Mouse (Mus musculus) retina, adult 2 months (tissue): ENCODE data around the gene Fbxw17.
"Not testable (repeated sequence)": the region's sequence is repeated elsewhere in the genome, so short reads cannot be mapped to it uniquely, and the experiment has no call there.

Source experiments
- DNase-seq: peaks from one replicate; pipeline ENCODE4 v3.0.0-alpha.2; 2012; ENCODE audit warnings: low read depth, low spot score

Fbxw17 gene

DNA sequence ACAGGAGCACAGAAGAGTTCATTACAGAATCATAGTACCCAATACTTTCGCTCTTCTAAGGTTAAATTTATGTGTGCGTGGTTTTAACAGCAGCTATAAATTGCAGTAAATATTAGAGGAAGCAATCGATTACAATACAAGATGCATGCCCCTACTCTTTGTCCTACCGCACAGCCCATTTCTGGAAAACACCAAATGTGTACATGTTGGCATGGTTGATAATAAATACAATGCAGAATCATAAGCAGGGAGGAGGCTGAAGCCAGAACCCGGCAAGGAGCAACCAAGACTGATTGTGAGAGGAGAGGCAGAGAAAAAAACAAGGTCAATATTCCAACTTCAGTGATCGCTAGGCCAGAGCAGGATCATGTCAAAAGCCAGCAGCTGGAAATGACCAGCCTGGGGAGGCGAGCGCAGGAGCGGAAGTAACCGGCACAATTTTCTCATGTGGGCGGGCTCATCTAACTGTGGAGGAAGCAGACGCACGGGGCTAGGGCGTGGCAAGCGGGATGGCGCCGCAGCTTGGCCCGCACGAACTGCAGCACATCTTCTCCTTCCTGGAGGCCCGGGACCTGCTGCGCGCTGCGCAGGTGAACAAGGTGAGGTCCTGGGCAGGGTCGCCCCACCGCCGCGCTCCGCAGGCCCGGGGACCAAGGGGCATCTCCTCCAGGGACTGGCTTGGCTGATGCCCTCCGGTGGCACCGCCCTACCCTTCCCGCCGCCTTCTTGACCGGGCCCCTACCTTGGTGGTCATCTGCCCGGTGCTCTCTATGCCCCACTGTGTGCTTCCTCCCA is at the start of gene Fbxw17:
Gene Fbxw17, plus strand, starts transcription at position 476 of the 795 bp plus-strand sequence.
- DNase-seq = peak; percentile 38

GRCm38 (mm10) chr13:50372934-50373705 is 44.5 kb upstream of the Fbxw17 start:
- not testable (repeated sequence) for DNase-seq

- not testable (repeated sequence) for DNase-seq
These were observed 28.5 kb upstream of the Fbxw17 start for GRCm38 (mm10) chr13:50389146-50389545.

GRCm38 (mm10) chr13:50418421-50418820 is 757 bp downstream of the Fbxw17 start:
- no peak for DNase-seq

DNA sequence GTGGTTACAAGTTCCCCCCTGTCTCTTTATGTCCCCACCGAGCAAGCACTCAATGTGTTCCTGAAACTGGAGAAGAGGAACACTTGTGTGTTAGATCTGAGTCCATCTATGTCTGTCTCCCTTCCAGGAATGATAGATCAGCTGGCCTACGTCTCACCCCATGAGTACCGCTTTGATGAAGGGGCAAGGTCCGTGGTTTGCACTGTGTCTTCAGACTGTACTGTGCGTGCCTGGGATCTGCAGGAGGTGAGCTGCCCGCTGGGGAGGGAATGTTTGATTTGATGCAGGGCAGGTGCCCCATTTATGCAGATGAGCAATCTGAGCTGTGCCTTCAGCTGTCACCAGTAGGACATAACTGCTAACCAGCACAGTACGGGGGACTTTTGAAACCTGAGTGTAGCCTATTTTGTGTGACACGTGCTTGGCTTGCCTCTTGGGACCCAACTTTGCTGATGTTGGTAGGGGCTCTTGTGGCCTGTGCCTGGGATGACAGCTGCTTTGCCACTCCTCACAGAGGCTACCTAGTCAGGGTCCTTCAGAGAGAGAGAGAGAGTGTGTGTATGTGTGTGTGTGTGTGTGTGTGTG is 6.1 kb downstream of the Fbxw17 start:
- DNase-seq = no peak

DNA sequence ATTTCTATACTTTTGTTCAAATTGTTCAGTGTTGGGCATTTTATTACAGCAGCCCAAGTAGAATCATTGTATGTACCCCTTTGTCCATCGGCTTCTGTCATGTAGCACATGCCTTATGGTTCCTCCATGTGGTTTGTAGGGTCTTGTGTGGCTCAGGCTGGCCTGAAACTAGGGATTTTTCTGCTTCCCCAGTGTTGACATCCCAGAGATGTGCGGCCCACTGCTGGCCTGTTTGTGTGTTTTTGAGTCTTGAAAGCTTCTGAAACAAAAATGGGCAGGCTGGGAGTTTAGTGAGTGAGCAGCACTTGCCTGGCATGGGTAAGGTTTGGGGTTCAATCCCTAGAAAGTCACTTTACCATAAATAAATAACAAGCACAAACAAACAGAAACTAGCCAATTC is 6.9 kb downstream of the Fbxw17 start:
- no peak for DNase-seq

- DNase-seq = no peak
These were observed 9.0 kb downstream of the Fbxw17 start for GRCm38 (mm10) chr13:50426686-50427085.

DNA sequence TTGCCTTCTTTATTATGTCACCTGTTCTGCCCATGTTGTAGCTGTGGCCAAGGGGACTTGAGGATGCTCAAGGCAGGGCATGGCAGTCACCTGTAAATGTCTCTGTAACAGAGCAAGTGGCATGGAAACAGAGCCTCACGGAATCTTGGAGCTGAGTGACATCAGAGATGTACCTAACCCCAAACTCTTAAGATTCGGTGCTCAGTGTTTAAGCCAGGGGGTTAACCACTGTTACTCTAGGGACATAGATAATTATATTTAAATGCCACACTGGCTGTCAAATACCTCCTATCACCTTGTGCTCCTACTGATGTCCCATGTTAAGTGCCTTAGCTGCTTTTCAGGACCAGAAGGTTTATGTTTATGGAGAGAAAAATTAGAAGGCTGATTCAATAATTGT is 26.1 kb downstream of the Fbxw17 start, which contains the start of gene Gm47429:
Gene Gm47429, minus strand, starts transcription at position 101 of the 400 bp plus-strand sequence.
- DNase-seq = no peak

GRCm38 (mm10) chr13:50445261-50445660 is 27.6 kb downstream of the Fbxw17 start:
- no peak for DNase-seq

DNA sequence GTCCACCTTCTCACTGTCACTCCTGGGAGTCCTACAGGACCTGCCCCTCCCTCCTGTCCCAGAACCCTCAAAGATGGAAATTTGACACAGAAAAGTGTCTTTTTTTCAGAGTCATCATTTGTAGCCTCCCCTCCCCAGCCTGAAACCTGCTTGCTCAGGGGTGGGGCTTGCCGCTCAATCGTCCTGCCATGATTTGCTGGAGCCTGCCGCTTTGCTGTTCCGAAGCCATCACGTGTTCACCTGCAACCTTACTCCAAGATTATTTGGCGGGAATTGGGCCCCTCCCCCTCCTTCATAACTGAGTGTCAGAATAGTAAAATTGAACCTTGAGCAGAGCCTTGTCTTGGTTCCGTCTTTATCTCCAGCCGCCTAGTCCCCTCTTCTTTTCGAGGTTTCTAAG is 34.6 kb downstream of the Fbxw17 start:
- DNase-seq = not testable (repeated sequence)

- DNase-seq = no peak
These were observed 35.8 kb downstream of the Fbxw17 start for GRCm38 (mm10) chr13:50453426-50453825.

GRCm38 (mm10) chr13:50460433-50460832 is 42.8 kb downstream of the Fbxw17 start:
- not testable (repeated sequence) for DNase-seq

- DNase-seq = no peak
These were observed 47.2 kb downstream of the Fbxw17 start for GRCm38 (mm10) chr13:50464621-50465562.

DNA sequence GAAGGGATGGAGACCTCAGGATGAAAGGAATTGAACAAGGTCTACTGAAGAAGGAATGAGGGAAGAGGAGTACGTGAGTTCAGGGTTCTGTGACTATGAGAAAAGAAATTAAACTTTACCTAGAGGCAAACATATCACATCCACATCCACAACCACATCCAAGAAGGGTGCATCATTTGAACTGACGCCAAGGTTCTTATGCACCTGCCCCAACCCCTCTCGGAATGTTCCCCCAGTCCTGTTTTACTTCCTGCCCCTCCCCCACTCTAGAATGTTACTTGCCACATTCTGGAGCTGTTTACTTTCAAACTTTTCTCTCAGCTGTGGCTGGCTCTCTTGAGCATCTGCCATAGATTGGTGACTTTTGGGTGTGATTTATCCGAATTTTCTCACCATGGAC is 49.3 kb downstream of the Fbxw17 start, which contains the start of gene Nutm2:
Gene Nutm2, plus strand, starts transcription at position 301 of the 400 bp plus-strand sequence.
- no peak for DNase-seq
